Mouse (Mus musculus): Measurements from ENCODE around the gene Sox18.

The Sox18 gene

GRCm38 (mm10) chr2:181671326-181671725 lies at the start of gene Sox18:
Gene Sox18, minus strand, starts transcription at chr2:181671640.
- in situ Hi-C loops (cut with MboI; ENCODE audit: unreplicated experiment in 2 of 2): loop anchor here in 1 of 2 experiments (10.0 kb wide), 1 partner anchor 277 kb away; no protein-coding TSS in a partner anchor

DNA sequence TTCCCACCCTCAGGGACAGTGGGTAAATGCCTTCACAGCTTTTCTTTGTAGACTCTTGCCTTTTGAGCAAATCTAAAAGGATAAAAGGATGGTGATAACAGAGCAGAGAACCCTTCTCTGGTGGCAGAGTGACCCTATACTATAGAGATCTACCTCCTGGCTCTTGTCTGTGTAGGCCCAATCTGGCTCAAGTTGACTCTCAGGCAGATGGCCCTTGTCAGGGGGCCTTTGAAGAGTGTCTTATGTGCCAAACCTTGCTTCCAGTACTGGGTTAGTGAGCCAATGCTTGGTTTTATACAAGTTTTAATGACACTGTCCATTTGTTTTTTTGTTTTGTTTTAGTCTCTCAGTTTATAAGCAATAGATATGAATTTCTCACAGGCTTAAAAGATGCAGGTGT lies 49.8 kb upstream of the Sox18 start:
- in situ Hi-C loops (cut with MboI; ENCODE audit: unreplicated experiment in 2 of 2): loop anchor here in 1 of 2 experiments (5.0 kb wide), 1 partner anchor 146 kb away; no protein-coding TSS in a partner anchor

- in situ Hi-C loops (cut with MboI; ENCODE audit: unreplicated experiment in 2 of 2): loop anchor here in 1 of 2 experiments (5.0 kb wide), 1 partner anchor 147 kb away; no protein-coding TSS in a partner anchor
These were observed 48.6 kb upstream of the Sox18 start for GRCm38 (mm10) chr2:181720061-181720460.

DNA sequence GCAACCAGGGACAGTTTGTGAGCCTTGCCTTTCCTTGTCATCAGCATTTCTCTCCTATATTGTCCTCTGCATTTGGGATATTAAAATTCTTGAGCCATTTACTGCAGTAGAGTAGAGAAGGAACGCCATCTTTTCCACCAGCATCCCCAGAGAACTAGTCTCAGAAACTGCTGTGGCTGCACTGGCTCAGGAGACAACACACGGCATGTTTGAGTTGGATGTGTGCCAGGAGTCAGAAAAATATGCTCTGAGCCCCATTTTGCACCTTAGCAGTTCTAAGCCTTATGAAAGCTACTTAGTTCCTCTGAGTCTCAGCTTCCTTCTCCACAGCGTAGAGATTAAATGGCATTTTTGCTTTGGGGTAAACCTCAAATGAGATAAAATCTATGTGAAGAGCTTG lies 45.6 kb upstream of the Sox18 start:
- in situ Hi-C loops (cut with MboI; ENCODE audit: unreplicated experiment in 2 of 2): no loop called here

DNA sequence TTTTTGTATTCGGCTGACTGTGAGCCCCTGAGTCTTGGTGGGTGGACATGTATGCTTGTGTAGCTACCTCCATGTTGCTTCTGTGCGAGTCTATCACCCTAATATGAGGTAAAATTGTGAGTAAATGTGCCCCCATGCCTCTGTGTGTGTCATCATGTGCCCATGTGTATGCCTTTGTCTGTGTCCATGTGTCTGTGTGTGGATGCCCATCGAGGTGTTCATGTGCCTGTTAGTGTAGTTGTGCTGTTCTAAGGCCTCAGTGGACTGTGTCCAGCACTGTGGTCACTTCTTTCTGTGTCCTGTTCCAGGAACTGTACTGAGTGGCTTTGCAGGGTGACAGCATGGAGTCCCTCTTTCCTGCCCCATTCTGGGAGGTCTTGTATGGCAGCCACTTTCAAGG lies 43.9 kb upstream of the Sox18 start:
- in situ Hi-C loops (cut with MboI; ENCODE audit: unreplicated experiment in 2 of 2): no loop called here

DNA sequence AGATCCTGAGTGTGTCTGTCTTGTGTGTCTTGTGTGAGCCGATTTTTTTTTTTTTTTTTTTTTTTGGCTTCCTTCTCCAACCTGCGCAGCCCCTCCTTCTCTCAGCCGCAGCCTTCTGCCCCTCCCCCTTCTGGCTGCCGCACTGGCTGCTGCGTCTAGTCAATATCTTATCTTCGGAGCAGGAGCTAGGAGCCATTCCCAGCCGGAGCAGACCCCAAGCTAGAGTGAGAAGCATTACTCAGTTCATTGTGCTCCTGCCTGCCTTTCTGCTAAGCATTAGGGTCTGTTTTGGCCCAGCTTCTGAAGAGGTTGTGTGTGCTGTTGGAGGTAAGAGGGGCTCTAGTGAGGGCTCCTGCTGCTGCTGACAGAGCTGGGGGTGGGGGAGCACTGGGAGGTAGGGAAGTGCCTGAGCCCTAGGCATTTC lies 43.5 kb upstream of the Sox18 start, which contains the start of gene Oprl1:
Oprl1 (plus strand) TSS at position 114 of the 424 bp plus-strand sequence.
- in situ Hi-C loops (cut with MboI; ENCODE audit: unreplicated experiment in 2 of 2): no loop called here

- in situ Hi-C loops (cut with MboI; ENCODE audit: unreplicated experiment in 2 of 2): no loop called here
These were observed 42.3 kb upstream of the Sox18 start for GRCm38 (mm10) chr2:181713749-181714148.

DNA sequence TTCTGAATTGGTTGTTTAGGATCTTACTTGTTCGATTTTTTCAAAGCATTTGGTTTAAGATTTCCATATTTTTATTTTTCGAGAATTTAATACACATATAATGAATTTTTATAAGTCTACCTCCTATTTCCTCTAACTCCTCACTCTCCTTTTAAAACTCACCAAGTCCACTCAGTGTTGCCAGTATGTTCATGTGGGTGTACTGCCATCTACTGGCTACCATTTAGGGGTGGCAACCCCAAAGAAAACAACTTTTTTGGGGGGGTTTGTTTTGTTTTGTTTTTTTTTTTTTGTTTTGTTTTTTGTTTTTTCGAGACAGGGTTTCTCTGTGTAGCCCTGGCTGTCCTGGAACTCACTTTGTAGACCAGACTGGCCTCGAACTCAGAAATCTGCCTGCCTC lies 35.2 kb upstream of the Sox18 start:
- in situ Hi-C loops (cut with MboI; ENCODE audit: unreplicated experiment in 2 of 2): loop anchor here in 1 of 2 experiments (5.0 kb wide), 1 partner anchor 64 kb away; no protein-coding TSS in a partner anchor

GRCm38 (mm10) chr2:181698241-181698640 lies 26.8 kb upstream of the Sox18 start, which contains the start of gene Lkaaear1:
Gene Lkaaear1, minus strand, starts transcription at chr2:181698442.
- in situ Hi-C loops (cut with MboI; ENCODE audit: unreplicated experiment in 2 of 2): loop anchor here in 1 of 2 experiments (10.0 kb wide), 1 partner anchor 513 kb away; the partner anchor contains the start of gene Ppdpf

DNA sequence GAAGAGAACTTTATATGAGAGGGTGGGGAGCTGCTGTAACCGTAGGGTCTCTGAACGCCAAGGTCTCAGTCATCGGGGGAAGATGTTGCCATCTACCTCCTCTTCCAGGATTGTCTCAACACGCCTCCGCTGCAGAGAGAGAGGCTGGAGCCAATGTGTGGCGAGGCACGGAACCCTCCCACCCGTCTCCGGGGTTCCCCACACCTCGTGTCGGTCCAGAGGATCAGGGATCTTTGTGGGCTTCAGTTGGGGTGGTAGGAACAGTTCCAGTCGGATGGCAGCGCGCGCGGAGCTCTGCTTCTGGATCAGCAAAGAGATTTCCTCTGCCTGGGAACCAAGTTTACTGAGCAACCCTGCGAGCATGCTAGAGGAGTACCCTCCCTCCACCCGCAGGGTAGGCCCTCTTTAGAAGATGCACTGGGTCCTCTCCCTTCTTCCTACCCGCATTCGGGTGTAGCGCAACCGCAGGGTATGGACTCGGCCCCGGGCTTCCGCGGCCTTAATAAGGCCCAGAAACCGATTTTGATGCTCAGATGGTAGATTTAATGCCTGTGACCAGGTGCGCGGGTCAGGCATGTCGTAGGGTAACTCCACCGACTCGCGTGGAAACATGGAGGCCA lies 25.5 kb upstream of the Sox18 start:
- in situ Hi-C loops (cut with MboI; ENCODE audit: unreplicated experiment in 2 of 2): loop anchor here in 1 of 2 experiments (10.0 kb wide), 1 partner anchor 512 kb away; the partner anchor contains the start of gene Ppdpf

DNA sequence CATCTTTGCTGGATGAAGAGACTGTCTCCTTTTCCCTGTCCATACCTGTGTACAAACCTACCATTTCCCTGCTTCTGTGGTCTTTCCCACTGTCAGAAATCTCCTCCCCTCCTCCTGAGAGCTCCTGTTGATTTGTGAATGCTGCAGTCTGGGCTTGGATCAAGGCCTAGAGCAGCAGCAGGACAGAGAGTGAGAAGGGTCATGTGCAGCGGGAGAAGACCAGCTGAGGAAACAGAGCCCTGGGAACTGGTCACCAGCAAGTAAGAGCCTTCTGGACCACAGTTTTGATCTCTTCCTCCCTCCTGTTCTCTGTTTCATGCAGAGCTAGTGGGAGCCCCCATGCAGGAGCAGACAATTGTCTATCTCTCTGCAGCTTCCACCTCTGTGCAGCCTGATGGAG lies 24.3 kb upstream of the Sox18 start:
- in situ Hi-C loops (cut with MboI; ENCODE audit: unreplicated experiment in 2 of 2): loop anchor here in 1 of 2 experiments (10.0 kb wide), 1 partner anchor 511 kb away; the partner anchor contains the start of gene Ppdpf

DNA sequence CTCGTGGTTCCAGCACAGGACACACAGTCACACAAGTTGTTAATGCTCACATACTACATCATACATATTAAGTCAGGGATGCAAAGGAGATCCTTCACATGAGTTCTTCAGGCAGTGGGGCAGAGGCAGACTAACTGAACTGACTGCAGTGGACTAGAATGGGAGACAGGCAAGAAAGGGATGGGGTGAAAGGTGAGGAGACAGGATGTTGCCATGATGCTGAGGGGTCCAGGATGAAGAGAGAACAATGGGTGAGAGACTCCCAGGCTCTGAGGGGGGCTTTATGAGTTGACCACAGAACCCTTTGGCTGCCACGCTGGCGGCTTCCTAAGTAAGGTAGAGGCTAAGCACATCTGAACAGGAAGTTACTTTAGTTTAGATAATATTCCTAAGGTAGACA lies 23.1 kb upstream of the Sox18 start:
- in situ Hi-C loops (cut with MboI; ENCODE audit: unreplicated experiment in 2 of 2): loop anchor here in 1 of 2 experiments (10.0 kb wide), 1 partner anchor 510 kb away; the partner anchor contains the start of gene Ppdpf

DNA sequence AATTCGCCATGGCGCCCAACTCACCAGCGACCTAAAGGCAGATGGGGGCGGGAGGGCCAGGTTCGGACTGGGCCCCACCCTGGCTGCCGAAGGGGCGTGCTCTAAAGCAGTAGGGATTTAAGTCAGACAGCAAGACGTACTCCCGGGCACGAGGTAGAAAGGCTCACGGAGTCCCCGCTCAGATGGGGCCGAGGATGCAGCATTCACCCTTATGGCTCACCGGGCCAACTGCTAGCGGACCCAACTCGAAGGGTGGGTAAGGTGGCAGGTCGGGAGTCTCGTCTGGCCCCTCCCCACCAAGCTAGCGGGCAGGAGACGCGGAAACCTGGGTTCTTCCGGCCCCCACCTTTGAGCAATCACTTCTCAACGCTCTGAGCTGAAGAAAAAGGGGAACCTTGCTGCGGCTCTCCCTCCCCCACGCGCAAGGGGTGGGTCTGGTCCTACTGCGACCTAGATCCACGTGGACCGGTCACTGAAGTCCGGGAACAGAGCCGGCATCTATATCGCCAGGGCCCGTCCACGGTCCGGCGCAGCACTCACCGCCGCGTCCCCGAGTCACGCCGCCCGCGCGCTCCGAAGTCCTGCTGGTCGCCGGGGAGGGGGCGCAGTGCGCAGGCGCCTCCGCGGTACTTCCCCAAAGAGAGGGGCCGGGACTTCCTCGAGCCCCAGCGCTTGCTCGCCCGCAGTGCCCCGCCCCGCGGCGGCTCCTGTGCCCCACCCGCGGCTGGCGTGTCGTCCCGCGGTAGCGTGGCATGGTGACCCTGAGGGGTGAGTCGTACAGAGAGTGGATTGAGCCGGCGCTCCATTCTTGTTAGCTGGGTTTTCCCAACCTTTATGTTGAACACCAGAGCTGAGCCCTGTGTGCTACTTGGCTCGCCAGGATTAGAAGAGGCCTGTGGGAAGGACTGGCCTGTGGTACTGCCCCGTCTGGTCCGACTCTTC lies 22.2 kb upstream of the Sox18 start, which contains the start of gene Rgs19:
Rgs19 (minus strand) TSS at position 639 of the 942 bp plus-strand sequence.
- in situ Hi-C loops (cut with MboI; ENCODE audit: unreplicated experiment in 2 of 2): loop anchor here in 1 of 2 experiments (10.0 kb wide), 1 partner anchor 509 kb away; the partner anchor contains the start of gene Ppdpf

GRCm38 (mm10) chr2:181692304-181692703 lies 20.9 kb upstream of the Sox18 start:
- in situ Hi-C loops (cut with MboI; ENCODE audit: unreplicated experiment in 2 of 2): loop anchor here in 1 of 2 experiments (10.0 kb wide), 1 partner anchor 508 kb away; the partner anchor contains the start of gene Ppdpf

- in situ Hi-C loops (cut with MboI; ENCODE audit: unreplicated experiment in 2 of 2): loop anchor here in 1 of 2 experiments (10.0 kb wide), 1 partner anchor 507 kb away; the partner anchor contains the start of gene Ppdpf
These were observed 20.1 kb upstream of the Sox18 start for GRCm38 (mm10) chr2:181691571-181691970.

DNA sequence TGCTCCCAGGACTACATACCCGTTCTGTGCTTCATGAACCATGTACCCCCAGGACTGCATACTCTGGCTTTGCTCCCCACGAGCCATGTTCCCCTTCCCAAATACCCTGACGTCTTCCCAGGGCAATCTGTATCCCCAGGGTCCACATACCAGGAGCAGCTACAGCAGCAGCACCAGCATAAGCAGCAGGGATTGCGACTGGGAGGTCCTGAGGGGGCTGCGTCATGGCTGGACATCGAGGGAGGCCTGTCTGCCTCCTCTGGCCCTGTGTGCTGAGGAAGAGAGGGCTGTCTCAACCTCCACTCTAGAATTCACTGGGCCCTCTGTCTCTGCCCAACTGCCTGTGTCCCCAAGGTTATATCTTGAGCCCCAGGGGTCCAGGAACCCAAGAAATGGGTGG lies 19.6 kb upstream of the Sox18 start:
- in situ Hi-C loops (cut with MboI; ENCODE audit: unreplicated experiment in 2 of 2): loop anchor here in 1 of 2 experiments (10.0 kb wide), 1 partner anchor 506 kb away; the partner anchor contains the start of gene Ppdpf

- in situ Hi-C loops (cut with MboI; ENCODE audit: unreplicated experiment in 2 of 2): loop anchor here (10.0 kb wide), 2 partner anchors 175 to 505 kb away; partner anchors contain the start of genes Polr3k (in 1 of the 2) and Ppdpf (in 1 of the 2)
These were observed 18.2 kb upstream of the Sox18 start for GRCm38 (mm10) chr2:181689466-181690160.

- in situ Hi-C loops (cut with MboI; ENCODE audit: unreplicated experiment in 2 of 2): loop anchor here in 1 of 2 experiments (10.0 kb wide), 1 partner anchor 177 kb away; the partner anchor contains the start of gene Polr3k
These were observed 16.1 kb upstream of the Sox18 start for GRCm38 (mm10) chr2:181687586-181687985.

DNA sequence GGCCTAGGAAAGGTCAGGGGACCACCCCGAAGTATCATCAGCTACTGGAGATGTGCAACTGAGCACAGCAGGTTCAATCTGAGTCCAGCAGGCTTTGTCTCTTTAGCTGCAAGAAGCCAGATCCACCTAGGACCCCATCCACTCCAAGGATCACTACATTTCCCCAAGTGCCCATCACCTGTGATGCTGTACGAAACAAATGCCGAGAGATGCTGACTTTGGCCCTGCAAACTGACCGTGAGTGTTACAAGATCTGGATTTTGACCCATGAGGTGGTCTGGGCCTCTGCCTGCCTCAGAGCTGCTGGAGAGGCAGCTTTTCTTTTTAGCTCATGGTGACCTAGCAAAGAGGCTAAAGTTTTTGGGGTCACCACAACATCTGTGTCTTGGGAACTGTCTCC lies 14.2 kb upstream of the Sox18 start:
- in situ Hi-C loops (cut with MboI; ENCODE audit: unreplicated experiment in 2 of 2): loop anchor here in 1 of 2 experiments (10.0 kb wide), 1 partner anchor 179 kb away; the partner anchor contains the start of gene Polr3k
